Mouse (Mus musculus): Measurements from ENCODE around the gene Rln3.

DNA sequence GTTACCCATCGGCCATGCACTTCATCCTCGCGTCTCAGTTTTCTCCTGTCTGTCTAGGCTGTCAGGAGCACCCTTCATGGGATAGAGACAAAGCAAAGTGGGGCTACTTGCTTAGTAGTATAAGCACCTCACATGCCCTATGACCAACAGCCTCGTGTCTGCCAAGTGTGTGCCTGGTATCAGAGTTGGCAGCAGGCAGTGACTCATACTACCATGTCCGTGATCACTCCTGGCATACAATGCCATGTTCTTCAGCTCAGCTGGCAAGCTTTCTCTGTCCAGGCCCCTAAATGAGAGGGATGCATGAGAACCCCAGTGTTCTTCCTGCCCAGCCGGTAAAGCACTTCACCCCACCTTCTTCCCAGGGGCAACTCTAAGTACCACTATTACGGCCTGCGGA, 45.8 kb upstream of the Rln3 start:
- TF ChIP-seq CTCF (IDR thresholded peaks at IDR 0.05; ENCODE audit: low read depth, low read length) (no peak), GATA1 (IDR thresholded peaks at IDR 0.05; ENCODE audit: borderline replicate concordance, low read length) (no peak)
